Mouse (Mus musculus): Measurements from ENCODE around the gene Hddc2. TPM values are rescaled to one million over a fixed set of nuclear protein-coding genes. Genes with fewer than 3 reads are reported as not detected.
"Not testable (repeated sequence)": the region's sequence is repeated elsewhere in the genome, so short reads cannot be mapped to it uniquely, and the experiment has no call there.

Gene Hddc2
- polyA plus RNA-seq, 1 experiment from 2014 or later: 66.9 TPM

- H3K36me3 ChIP-seq: no peaks in the 10 kb centered on the region
- H3K27me3 ChIP-seq (replicated peaks): no peaks in the 10 kb centered on the region
- ATAC-seq (ENCODE audit: low FRiP score): peak; percentile 41; the same call in 1 of the 2 replicates
- H3K4me2 ChIP-seq: no peak overlapping the region
- no peak overlapping the region for H3K27ac ChIP-seq (replicated peaks)
- H3K9me3 ChIP-seq (replicated peaks): no peaks in the 10 kb centered on the region
- no peak overlapping the region for H3K9ac ChIP-seq (replicated peaks)
- no peak overlapping the region for H3K4me3 ChIP-seq (replicated peaks)
- 63% methylated on average over 7 of the region's 7 CpGs for WGBS
- H3K4me1 ChIP-seq: no peaks in the 10 kb centered on the region; the same call in 1 of the 2 replicates
These were observed 41.8 kb downstream of the Hddc2 start for GRCm38 (mm10) chr10:31354886-31355461.

- H3K4me2 ChIP-seq: no peak overlapping the region
- no peaks in the 10 kb centered on the region; the same call in 1 of the 2 replicates for H3K4me1 ChIP-seq
- H3K36me3 ChIP-seq: no peaks in the 10 kb centered on the region
- H3K4me3 ChIP-seq (replicated peaks): no peak overlapping the region
- H3K9me3 ChIP-seq (replicated peaks): no peaks in the 10 kb centered on the region
- no peak for ATAC-seq (ENCODE audit: low FRiP score)
- H3K9ac ChIP-seq (replicated peaks): no peak overlapping the region
- WGBS: 82% methylated on average over 4 of the region's 4 CpGs
- H3K27ac ChIP-seq (replicated peaks): no peak overlapping the region
- no peaks in the 10 kb centered on the region for H3K27me3 ChIP-seq (replicated peaks)
These were observed 46.6 kb downstream of the Hddc2 start for GRCm38 (mm10) chr10:31359749-31360148.

- H3K4me3 ChIP-seq (replicated peaks); H3K9me3 ChIP-seq (replicated peaks); H3K36me3 ChIP-seq; H3K27ac ChIP-seq (replicated peaks); H3K9ac ChIP-seq (replicated peaks); ATAC-seq (ENCODE audit: low FRiP score); H3K4me2 ChIP-seq; H3K27me3 ChIP-seq (replicated peaks); H3K4me1 ChIP-seq: not testable (repeated sequence)
- 21% methylated on average over 4 of the region's 5 CpGs for WGBS
These were observed 57.0 kb downstream of the Hddc2 start for GRCm38 (mm10) chr10:31370200-31370599.

Other genes with a start within 250 kb of the Hddc2 start
- 38.5 and 42.6 TPM in 2 replicates for gene Tpd52l1, start 132.6 kb downstream of the Hddc2 start, polyA plus RNA-seq (2015; fragmentation: Nextera tagmentation; extraction: Ambion mirVana)

Measured in neural tube, embryonic 15.5 days (tissue).